Mouse (Mus musculus) midbrain, embryonic 14.5 days (tissue): ENCODE measurements at regions not wholly inside any gene's neighbourhood (a gene's known extent, or its start where the extent isn't known, plus 50 kb on each side); places are given as distances from the start of the nearest gene placed in this dataset.
A peak's percentile ranks its signal among the peaks of the same experiment; 100 is the strongest.

Experiments used
- ATAC-seq: fragments of 200-750 bp; cut with Nextera tagmentation; 2 replicates; pipeline ENCODE4 v1.8.0; 2017; ENCODE audit warnings: moderate number of reproducible peaks, moderate library complexity; ENCODE audit not compliant: low FRiP score, low TSS enrichment
- DNase-seq: peaks from one replicate; pipeline ENCODE4 v3.0.0-alpha.2; 2015
- H3K27ac ChIP-seq: fragments of 300-500 bp; sonication (generic); replicated peaks from 2 replicates; pipeline ENCODE4 v1.5.1; 2014; ENCODE audit warnings: mild to moderate bottlenecking, low read depth, low read length, moderate library complexity
- H3K27me3 ChIP-seq: fragments of 300-500 bp; sonication (generic); 2 replicates; pipeline ENCODE4 v1.6.1; 2014; ENCODE audit warnings: low read length, control low read depth, mixed read lengths; ENCODE audit not compliant: control insufficient read depth, insufficient read depth
- H3K36me3 ChIP-seq: fragments of 300-500 bp; sonication (generic); 2 replicates; pipeline ENCODE4 v1.6.1; 2014; ENCODE audit warnings: low read length, control low read depth; ENCODE audit not compliant: control insufficient read depth, insufficient read depth
- H3K4me1 ChIP-seq: fragments of 300-500 bp; sonication (generic); 2 replicates; pipeline ENCODE4 v1.6.1; 2014; ENCODE audit warnings: mild to moderate bottlenecking, antibody characterized with exemption, low read length, control low read depth; ENCODE audit not compliant: control insufficient read depth, insufficient read depth
- H3K4me2 ChIP-seq: fragments of 300-500 bp; sonication (generic); 2 replicates; pipeline ENCODE4 v1.6.1; 2014; ENCODE audit warnings: mild to moderate bottlenecking, low read length, moderate library complexity
- H3K4me3 ChIP-seq: fragments of 300-500 bp; sonication (generic); replicated peaks from 2 replicates; pipeline ENCODE4 v1.5.1; 2014; ENCODE audit warnings: low read depth, low read length
- H3K9ac ChIP-seq: fragments of 300-500 bp; sonication (generic); replicated peaks from 2 replicates; pipeline ENCODE4 v1.6.1; 2014; ENCODE audit warnings: mild to moderate bottlenecking, low read length, moderate library complexity
- H3K9me3 ChIP-seq: fragments of 300-500 bp; sonication (generic); 2 replicates; pipeline ENCODE4 v1.6.1; 2016; ENCODE audit warnings: low read length, control low read depth, mixed read lengths; ENCODE audit not compliant: control insufficient read depth
- WGBS: fragments of 180-500 bp; shearing (Covaris S2); extraction: QIAGEN DNeasy Blood & Tissue Kit; methylation state at CpG from one replicate; pipeline ENCODE4 v1.1.7; 2014; 5-methylcytosine and 5-hydroxymethylcytosine counted together

- WGBS, result 41% methylated on average over 2 of the region's 2 CpGs
- H3K27me3 ChIP-seq, result no peaks in the 10 kb centered on the region
- no peaks in the 10 kb centered on the region for H3K4me1 ChIP-seq
- no peak overlapping the region for H3K27ac ChIP-seq
- ATAC-seq (no peak), DNase-seq (no peak)
- H3K4me3 ChIP-seq, result no peak overlapping the region
- no peak overlapping the region for H3K9ac ChIP-seq
- H3K9me3 ChIP-seq, result no peaks in the 10 kb centered on the region
- no peak overlapping the region for H3K4me2 ChIP-seq
- H3K36me3 ChIP-seq, result no peaks in the 10 kb centered on the region
These were observed 107.9 kb downstream of the Oma1 start for GRCm38 (mm10) chr4:103421541-103421951.

- H3K9me3 ChIP-seq, result no peaks in the 10 kb centered on the region
- no peaks in the 10 kb centered on the region for H3K4me1 ChIP-seq
- H3K27ac ChIP-seq, result no peak overlapping the region
- no peak overlapping the region for H3K4me2 ChIP-seq
- H3K27me3 ChIP-seq, result no peaks in the 10 kb centered on the region
- WGBS, result 100% methylated on average over 1 of the region's 1 CpGs
- no peaks in the 10 kb centered on the region for H3K36me3 ChIP-seq
- no peak overlapping the region for H3K4me3 ChIP-seq
- H3K9ac ChIP-seq, result no peak overlapping the region
- no peak for ATAC-seq
- DNase-seq, result no peak
These were observed 127.8 kb downstream of the Oma1 start for GRCm38 (mm10) chr4:103441383-103441782.

- no peaks in the 10 kb centered on the region for H3K4me1 ChIP-seq
- no peaks in the 10 kb centered on the region for H3K27me3 ChIP-seq
- H3K27ac ChIP-seq, result no peak overlapping the region
- H3K36me3 ChIP-seq, result no peaks in the 10 kb centered on the region
- no peak overlapping the region for H3K4me3 ChIP-seq
- H3K9ac ChIP-seq, result no peak overlapping the region
- ATAC-seq, result no peak
- DNase-seq, result no peak
- no peaks in the 10 kb centered on the region for H3K9me3 ChIP-seq
- H3K4me2 ChIP-seq, result no peak overlapping the region
- WGBS, result 94% methylated on average over 11 of the region's 11 CpGs
These were observed 128.3 kb downstream of the Oma1 start for GRCm38 (mm10) chr4:103441955-103442354.

GRCm38 (mm10) chr4:103449276-103449675 lies 135.7 kb downstream of the Oma1 start:
- DNase-seq (no peak), ATAC-seq (no peak)
- WGBS, result 100% methylated on average over 1 of the region's 1 CpGs
- no peaks in the 10 kb centered on the region for H3K27me3 ChIP-seq
- H3K9me3 ChIP-seq, result no peaks in the 10 kb centered on the region
- no peaks in the 10 kb centered on the region for H3K4me1 ChIP-seq
- no peak overlapping the region for H3K4me2 ChIP-seq
- H3K27ac ChIP-seq, result no peak overlapping the region
- H3K9ac ChIP-seq, result no peak overlapping the region
- no peak overlapping the region for H3K4me3 ChIP-seq
- no peaks in the 10 kb centered on the region for H3K36me3 ChIP-seq

GRCm38 (mm10) chr4:103450121-103450520 lies 136.5 kb downstream of the Oma1 start:
- Histone ChIP-seq H3K4me2 (no peak overlapping the region), H3K27ac (no peak overlapping the region), H3K36me3 (no peaks in the 10 kb centered on the region), H3K27me3 (no peaks in the 10 kb centered on the region), H3K4me3 (no peak overlapping the region), H3K9me3 (no peaks in the 10 kb centered on the region), H3K9ac (no peak overlapping the region), H3K4me1 (no peaks in the 10 kb centered on the region)
- ATAC-seq (no peak), DNase-seq (no peak)
- 86% methylated on average over 2 of the region's 2 CpGs for WGBS

- DNase-seq, result no peak
- Histone ChIP-seq H3K9me3 (no peaks in the 10 kb centered on the region), H3K4me3 (no peak overlapping the region), H3K4me2 (no peak overlapping the region), H3K9ac (no peak overlapping the region), H3K27me3 (no peaks in the 10 kb centered on the region), H3K27ac (no peak overlapping the region), H3K4me1 (no peaks in the 10 kb centered on the region), H3K36me3 (no peaks in the 10 kb centered on the region)
- no peak for ATAC-seq
- 79% methylated on average over 2 of the region's 2 CpGs for WGBS
These were observed 141.8 kb downstream of the Oma1 start for GRCm38 (mm10) chr4:103455458-103455857.

GRCm38 (mm10) chr4:103466019-103466589 lies 152.5 kb downstream of the Oma1 start:
- no peak for ATAC-seq
- no peak for DNase-seq
- Histone ChIP-seq H3K4me2 (no peak overlapping the region), H3K36me3 (no peaks in the 10 kb centered on the region), H3K4me1 (0 out of 2 replicates have a peak, but pooled peaks cover 3% of the 10 kb centered on the region), H3K9me3 (no peaks in the 10 kb centered on the region), H3K9ac (no peak overlapping the region), H3K4me3 (no peak overlapping the region), H3K27me3 (no peaks in the 10 kb centered on the region), H3K27ac (no peak overlapping the region)
- WGBS, result 51% methylated on average over 7 of the region's 7 CpGs

- H3K27ac ChIP-seq, result no peak overlapping the region
- no peak overlapping the region for H3K9ac ChIP-seq
These were observed 143.6 kb upstream of the Dab1 start for GRCm38 (mm10) chr4:103475596-103475995.

GRCm38 (mm10) chr4:103486140-103486965 lies 132.8 kb upstream of the Dab1 start:
- Histone ChIP-seq H3K4me2 (no peak overlapping the region), H3K4me1 (peaks cover 12% of the 10 kb centered on the region), H3K27me3 (no peaks in the 10 kb centered on the region), H3K9ac (no peak overlapping the region), H3K4me3 (no peak overlapping the region), H3K27ac (no peak overlapping the region), H3K9me3 (no peaks in the 10 kb centered on the region), H3K36me3 (no peaks in the 10 kb centered on the region)
- DNase-seq, result peak; percentile 36
- WGBS, result 28% methylated on average over 8 of the region's 8 CpGs
- ATAC-seq, result no peak; the same call in 1 of the 2 replicates

More at GRCm38 (mm10) chr4:103475596-103475995, 143.6 kb upstream of the Dab1 start:
- Histone ChIP-seq H3K27me3 (no peaks in the 10 kb centered on the region), H3K4me3 (no peak overlapping the region), H3K36me3 (no peaks in the 10 kb centered on the region), H3K4me2 (no peak overlapping the region), H3K4me1 (no peaks in the 10 kb centered on the region), H3K9me3 (no peaks in the 10 kb centered on the region)
- DNase-seq (no peak), ATAC-seq (no peak)
- WGBS, result 86% methylated on average over 1 of the region's 1 CpGs
